Mouse (Mus musculus): ENCODE results near the gene Zfp536.

The Zfp536 gene

DNA sequence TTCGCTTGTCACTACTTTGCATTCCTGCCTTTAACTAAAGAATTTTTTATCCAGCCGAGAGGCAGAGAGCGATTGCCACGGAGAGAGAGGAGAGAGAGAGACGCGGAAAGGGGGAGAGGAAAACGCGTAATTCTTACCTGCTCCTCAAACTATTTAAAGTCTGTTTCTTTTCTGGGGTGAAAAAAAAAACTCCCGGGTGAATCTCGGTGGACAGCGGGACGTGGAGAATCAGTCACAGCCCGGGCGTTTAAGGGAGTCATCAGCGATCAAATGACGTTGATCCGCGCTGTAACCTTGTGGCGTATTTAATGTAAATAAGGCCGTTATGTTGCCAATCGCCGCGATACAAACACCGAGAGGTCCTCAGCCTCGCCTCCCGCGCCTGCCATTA, at the start of gene Zfp536:
Gene Zfp536 (minus strand): TSS at position 330 of the 391 bp plus-strand sequence.
- DNase-seq: no peak

DNA sequence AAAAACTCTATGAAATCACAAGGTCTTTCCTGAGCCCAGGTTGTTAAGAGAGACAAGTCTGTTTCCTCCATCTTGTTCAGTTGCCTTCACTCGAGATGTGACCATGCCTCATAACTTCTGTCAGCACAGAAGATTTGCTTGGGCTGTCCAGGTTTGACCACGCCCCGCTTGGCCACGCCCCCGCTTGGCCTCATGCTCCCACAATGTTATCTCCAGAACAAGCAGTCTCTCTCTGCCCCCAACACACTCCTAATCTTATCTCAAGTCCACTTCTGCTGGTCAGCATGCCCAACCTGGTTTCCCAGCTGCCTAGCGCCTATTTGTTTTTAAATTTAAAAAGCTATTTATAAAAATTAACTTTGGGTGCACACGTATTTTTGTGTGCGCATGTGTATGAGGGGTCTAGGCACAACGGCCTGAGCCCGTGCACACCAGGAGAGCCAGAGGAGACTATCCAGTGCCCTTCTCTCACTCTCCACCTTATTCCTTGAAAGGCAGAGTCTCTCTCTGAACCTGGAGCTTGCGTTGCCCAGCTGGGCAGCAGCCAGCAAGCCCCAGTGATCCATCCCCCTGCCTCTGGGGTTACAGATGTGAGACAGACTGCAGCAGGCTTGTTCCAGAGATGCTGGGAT, 47.3 kb upstream of the Zfp536 start:
- DNase-seq: no peak

DNA sequence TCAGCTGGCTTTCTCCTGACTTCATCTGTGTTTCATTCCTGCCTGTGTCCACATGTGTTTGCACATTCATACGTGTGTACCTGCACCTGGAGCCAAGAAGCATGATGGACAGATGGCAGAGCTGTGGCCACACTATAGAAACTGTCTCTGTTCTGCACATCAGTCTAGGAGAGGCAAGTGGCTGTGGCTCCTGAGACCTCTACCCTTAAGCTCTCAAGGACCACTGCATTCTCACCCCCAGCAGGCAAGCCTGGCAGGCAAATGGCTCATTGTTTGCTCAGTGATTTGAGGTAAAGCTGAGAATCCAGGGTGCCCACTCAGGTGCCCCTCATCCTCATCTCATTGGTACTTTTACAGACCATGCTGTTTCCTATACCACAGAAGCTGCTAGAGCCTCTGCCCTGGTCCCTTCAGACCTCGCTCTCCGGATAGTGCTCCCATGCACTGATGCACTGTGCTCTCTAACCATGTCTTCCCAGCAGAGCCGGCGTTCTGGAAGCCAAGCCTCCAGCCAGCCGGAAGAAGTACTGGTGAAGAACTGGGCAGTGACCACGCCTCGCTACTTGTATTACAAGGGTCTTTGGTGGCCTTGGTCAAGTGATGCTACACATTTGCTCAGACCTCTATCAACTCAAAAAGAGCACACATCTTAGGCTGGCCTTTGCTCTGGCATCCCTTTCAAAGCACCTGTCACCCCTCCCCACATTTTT, 45.3 kb upstream of the Zfp536 start:
- DNase-seq: no peak

DNA sequence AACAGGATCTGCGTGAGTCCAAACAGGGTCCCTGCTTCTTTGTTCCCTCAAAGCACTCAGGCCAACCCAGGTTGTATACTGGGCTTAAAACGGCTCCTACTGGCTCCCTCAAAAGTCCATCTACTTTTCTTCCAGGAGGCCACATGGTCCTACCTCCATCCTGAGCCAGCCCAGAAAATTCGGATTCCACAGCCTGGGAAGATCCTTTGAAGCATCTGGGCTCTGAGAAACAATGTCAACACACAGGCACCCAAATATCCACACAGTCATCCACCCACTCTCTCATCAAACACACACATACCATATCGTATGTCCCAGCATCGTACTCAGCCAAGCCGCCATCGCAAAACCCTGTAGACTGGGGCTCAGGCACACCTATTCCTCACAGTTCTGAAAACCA, 43.5 kb upstream of the Zfp536 start:
- DNase-seq: no peak

- DNase-seq: no peak
Measured at GRCm38 (mm10) chr7:37814844-37815406, 41.5 kb upstream of the Zfp536 start.

GRCm38 (mm10) chr7:37813676-37814075, 40.2 kb upstream of the Zfp536 start:
- no peak for DNase-seq

DNA sequence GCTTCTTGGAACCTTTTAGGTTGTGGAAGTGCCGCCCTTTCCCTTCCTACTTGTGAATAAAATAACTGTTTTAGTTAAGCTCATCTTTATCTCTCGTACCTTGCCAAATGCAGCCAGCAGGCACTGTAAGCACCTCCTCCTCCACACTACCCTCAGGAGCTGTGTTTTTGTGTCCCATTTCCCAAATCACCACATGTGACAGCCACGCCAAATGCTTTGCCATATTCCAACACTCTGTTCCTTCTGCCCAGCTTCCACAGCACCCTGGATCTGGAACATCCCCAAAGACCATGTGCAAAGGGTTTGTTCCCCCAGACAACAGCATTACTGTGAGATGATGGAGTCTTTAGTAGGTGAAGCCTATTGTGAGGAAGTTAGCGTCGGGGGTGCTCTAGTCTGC, 36.5 kb upstream of the Zfp536 start:
- DNase-seq: no peak

DNA sequence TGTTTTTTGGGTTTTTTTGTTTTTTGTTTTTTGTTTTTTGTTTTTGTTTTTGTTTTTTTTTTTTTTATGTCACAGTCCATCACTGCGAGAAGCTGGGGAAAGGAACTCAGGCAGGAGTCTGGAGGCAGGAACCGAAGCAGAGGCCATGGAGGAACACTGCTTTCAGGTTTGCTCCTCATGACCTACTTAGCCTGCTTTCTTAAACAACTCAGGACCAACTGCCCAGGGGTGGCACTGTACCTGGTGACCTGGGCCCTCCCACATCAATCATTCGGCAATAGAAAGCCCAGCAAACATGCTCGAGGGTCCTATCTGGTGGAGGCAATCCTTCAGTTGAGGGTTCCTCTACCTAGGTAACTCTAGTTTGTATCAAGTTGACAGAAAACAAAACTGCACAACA, 35.6 kb upstream of the Zfp536 start:
- no peak for DNase-seq

GRCm38 (mm10) chr7:37801160-37801559, 27.7 kb upstream of the Zfp536 start:
- DNase-seq: no peak

- DNase-seq: no peak
Measured at GRCm38 (mm10) chr7:37788721-37789120, 15.3 kb upstream of the Zfp536 start.

DNA sequence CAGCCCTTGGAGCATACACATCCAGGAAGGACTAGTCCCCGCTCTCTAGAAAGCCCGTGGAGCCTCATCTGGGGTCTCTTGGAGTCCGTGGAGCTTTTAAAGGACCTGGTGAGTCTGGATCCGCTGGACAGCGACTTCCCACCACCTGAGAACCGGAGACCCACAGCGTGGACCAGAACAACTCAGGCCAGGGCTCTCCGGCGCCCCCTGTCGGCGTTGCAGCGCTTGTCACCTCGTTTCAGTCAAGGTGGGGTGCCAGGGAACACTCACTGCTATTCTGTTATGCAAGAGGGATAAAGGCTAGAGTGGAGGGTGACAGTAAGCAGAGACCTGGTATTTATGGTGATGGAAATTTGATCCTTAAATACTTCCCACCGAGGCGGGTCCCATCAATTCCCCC, 2.1 kb upstream of the Zfp536 start:
- peak; percentile 56 for DNase-seq

- no peak for DNase-seq
Measured at GRCm38 (mm10) chr7:37774463-37774970, 1.1 kb upstream of the Zfp536 start.

DNA sequence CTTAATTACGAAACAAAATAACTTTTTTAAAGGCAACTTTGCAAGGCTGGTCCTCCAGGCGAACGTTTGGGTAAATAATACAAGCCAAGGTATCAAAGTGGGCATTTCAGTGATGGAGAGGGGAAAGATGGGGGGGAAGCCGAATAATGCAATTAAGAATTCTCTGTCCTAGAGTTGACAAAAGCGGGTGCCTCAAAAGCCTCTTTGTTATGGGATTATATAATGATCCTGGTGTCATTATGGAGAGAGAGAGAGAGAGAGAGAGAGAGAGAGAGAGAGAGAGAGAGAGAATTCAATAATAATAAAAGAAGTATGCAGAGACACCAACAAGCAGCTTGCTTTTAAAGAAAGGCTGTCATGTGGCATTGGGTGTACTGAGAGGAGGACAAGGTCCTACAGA, 465 bp upstream of the Zfp536 start:
- no peak for DNase-seq

DNA sequence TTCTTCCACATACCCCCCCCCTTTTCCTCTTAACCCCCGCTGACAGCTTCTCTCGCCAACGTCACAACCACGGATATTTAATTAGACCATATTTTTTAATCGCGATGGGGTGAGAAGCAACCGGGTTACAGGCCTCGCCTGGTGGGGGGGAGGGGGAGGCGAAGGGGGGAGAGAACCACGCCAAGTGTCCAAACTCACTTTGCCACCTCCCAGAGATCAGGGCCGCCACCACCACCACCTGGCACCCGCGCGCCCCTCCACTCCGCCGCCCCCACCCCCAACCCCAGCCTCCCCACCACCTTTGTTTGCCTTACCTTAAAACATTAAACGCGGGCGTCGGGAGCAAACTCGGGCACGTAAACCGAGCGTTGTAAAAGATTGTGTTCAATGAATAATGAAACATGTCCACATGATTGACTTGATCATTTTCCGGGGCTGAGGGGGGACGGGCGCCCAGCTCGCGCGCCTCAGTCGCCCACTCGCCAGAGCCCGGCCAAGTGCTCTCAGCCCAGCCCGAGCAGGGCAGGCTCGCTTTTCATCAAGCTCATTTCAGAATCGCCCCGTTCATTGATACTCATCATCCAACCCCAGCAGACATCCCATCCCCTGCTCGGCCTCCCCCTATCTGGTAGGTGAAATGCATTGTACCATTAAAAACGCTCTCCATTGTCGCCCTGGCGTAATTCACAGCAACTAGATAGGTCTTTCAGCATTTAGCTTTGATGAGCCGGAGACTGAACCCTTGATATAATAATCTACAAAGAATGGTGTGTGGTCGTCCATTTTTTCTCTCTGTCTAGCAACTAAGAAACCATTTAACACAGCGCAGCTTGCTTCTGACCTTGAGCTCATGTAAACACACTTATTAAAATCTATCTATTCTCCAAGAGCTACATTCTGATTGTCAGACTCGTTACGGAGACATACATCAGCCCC, 797 bp downstream of the Zfp536 start:
- DNase-seq: no peak

GRCm38 (mm10) chr7:37771491-37772375, 1.7 kb downstream of the Zfp536 start:
- peak; percentile 18 for DNase-seq

DNA sequence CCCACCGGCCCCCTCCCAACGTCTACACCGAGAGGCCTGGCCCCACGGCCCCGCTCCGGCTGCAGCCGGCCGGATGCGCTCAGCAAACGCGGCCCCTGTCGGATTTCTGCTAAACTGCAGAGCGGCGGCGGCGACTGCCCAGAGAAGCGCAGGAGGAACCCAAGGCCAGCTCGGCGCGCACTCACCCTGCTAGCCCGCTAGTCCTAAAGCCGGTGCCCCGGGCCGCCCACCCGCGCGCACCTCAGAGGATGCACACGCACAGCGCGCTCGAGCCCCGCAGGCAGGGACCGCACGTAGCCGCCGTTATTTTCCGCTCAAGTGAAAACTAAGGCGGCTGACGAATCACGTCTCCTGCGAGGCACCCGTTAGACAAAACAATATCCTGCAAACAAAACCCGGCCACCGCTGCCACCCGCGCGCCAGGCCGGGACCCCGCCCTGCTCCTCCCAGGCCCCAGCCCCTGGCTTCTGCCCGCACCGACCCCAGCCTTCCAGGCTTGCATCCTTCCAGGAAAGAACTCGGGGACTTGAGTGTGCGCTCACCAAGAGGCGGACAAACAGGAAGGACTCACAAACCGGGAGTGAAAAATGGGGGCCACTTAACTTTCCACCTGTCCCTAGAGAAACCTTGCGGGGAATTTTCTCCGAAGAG, 2.9 kb downstream of the Zfp536 start:
- DNase-seq: peak; percentile 70

DNA sequence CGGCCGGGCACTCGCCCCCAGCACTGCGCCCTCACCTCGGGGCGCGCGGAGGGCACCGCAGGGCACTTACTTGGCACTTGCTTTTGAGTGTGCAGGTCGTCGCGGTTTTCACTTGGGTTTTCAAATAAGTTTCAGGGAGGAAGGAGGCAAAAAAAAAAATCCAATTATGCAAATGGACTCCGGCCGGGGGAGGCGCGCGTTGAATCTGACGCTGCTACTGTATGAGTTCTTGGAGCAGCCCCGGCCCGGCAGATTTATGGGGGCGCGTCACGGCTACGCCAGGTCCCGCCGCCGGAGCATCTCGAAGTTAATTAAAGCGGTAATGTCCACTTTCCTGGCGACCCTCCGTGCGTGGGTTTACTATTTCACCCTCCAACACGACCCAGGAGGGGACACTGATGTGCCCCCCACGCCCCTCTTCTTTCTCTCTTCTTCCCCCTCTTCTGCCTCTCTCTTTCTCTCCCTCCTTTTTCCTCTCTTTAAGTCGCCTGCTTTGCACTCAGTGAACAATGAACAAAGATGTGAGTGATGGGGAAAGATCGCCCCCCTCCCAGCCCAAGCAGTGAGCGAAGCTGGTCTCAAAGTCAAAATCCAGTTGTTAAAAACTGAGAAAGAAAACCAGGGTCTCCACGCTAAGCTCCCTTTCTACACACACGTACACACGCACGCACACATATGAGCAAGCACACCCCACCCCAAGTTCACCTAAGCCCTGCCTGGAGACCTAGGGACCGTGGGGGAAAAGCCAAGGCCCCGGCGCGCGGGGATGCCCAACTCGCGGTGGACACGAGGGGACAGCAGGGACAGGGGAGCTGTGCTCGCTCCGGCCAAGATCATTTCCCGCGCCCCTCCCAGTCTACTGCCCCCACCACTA, 3.7 kb downstream of the Zfp536 start:
- DNase-seq: peak; percentile 37

- no peak for DNase-seq
Measured at GRCm38 (mm10) chr7:37769004-37769403, 4.4 kb downstream of the Zfp536 start.

- DNase-seq: no peak
Measured at GRCm38 (mm10) chr7:37768310-37768940, 5.0 kb downstream of the Zfp536 start.

DNA sequence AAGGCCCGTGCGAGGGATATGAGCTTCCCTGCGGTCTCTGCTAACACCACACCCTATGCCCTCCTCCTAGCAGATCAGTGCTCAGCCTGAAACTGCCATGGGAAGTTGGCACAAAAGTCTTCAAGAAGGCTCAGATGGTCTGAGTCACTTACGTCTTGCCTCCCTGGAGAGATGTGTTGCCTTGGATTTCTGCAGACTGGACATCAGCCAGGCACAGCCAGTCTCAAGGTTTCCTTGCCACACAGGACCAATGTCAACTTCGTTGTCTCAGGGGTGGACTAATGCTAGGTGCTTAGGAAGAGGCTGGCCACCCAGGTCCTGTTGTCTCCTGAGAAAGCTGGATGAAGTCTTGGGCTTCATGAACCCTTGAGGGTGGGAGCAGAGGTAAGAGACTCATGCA, 14.6 kb downstream of the Zfp536 start:
- no peak for DNase-seq

Data from kidney, postnatal 14 days (tissue).